Mouse (Mus musculus) spleen, postnatal 4 days (tissue): ENCODE data around the gene Sema4a.
A peak's percentile ranks its signal among the peaks of the same experiment; 100 is the strongest.

Experiments used
- DNase-seq, 2 experiments: peaks; one replicate each; pipeline ENCODE4 v3.0.0; 2022; ENCODE audit warnings: low spot score in 2 of 2

Sema4a gene

GRCm38 (mm10) chr3:88456746-88457532 is 4.0 kb downstream of the Sema4a start:
- peak in 1 of 2 experiments; percentile 55 for DNase-seq

GRCm38 (mm10) chr3:88456313-88456712 is 4.7 kb downstream of the Sema4a start:
- peak in 1 of 2 experiments; percentile 58 for DNase-seq

- peak in 1 of 2 experiments; percentile 64 for DNase-seq
Measured at GRCm38 (mm10) chr3:88455588-88456264, 5.3 kb downstream of the Sema4a start.

- DNase-seq, result peak in 1 of 2 experiments; percentile 63
Measured at GRCm38 (mm10) chr3:88454762-88455587, 6.0 kb downstream of the Sema4a start.

- peak in 1 of 2 experiments; percentile 58 for DNase-seq
Measured at GRCm38 (mm10) chr3:88453986-88454385, 7.0 kb downstream of the Sema4a start.

GRCm38 (mm10) chr3:88453369-88453768 is 7.6 kb downstream of the Sema4a start:
- no peak for DNase-seq

GRCm38 (mm10) chr3:88452716-88453115 is 8.3 kb downstream of the Sema4a start:
- no peak for DNase-seq

GRCm38 (mm10) chr3:88452246-88452645 is 8.7 kb downstream of the Sema4a start:
- DNase-seq, result no peak

GRCm38 (mm10) chr3:88450379-88451131 is 10.4 kb downstream of the Sema4a start:
- no peak for DNase-seq

GRCm38 (mm10) chr3:88449395-88450023 is 11.5 kb downstream of the Sema4a start:
- no peak for DNase-seq

- DNase-seq, result no peak
Measured at GRCm38 (mm10) chr3:88448443-88448842, 12.5 kb downstream of the Sema4a start.

- DNase-seq, result no peak
Measured at GRCm38 (mm10) chr3:88447676-88448183, 13.3 kb downstream of the Sema4a start.

- DNase-seq, result no peak
Measured at GRCm38 (mm10) chr3:88446471-88447123, 14.4 kb downstream of the Sema4a start.

- DNase-seq, result peak in 1 of 2 experiments; percentile 60
Measured at GRCm38 (mm10) chr3:88442888-88443287, 18.1 kb downstream of the Sema4a start.

- no peak for DNase-seq
Measured at GRCm38 (mm10) chr3:88442488-88442887, 18.5 kb downstream of the Sema4a start.

- DNase-seq, result peak in 1 of 2 experiments; percentile 49
Measured at GRCm38 (mm10) chr3:88440500-88441381, 20.2 kb downstream of the Sema4a start.

GRCm38 (mm10) chr3:88439582-88439981 is 21.4 kb downstream of the Sema4a start:
- no peak for DNase-seq

GRCm38 (mm10) chr3:88437454-88437853 is 23.5 kb downstream of the Sema4a start:
- no peak for DNase-seq
